Mouse (Mus musculus) embryonic facial prominence, embryonic 14.5 days (tissue): Measurements from ENCODE around the gene Stpg3. TPM values are rescaled to one million over a fixed set of nuclear protein-coding genes. Genes with fewer than 3 reads are reported as not detected.

Experiments used
- ATAC-seq: fragments of 200-750 bp; cut with Nextera tagmentation; 2 replicates; pipeline ENCODE4 v1.8.0; 2017; ENCODE audit warnings: low read depth, moderate number of reproducible peaks, moderate TSS enrichment
- DNase-seq: peaks from one replicate; pipeline ENCODE4 v3.0.0-alpha.2; 2015; ENCODE audit warnings: low spot score
- H3K27ac ChIP-seq: fragments of 300-500 bp; sonication (generic); replicated peaks from 2 replicates; pipeline ENCODE4 v1.5.1; 2014; ENCODE audit warnings: low read depth, mild to moderate bottlenecking, low read length, moderate library complexity
- H3K27me3 ChIP-seq: fragments of 300-500 bp; sonication (generic); replicated peaks from 2 replicates; pipeline ENCODE4 v1.6.1; 2014; ENCODE audit warnings: low read length; ENCODE audit not compliant: control insufficient read depth, insufficient read depth
- H3K36me3 ChIP-seq: fragments of 300-500 bp; sonication (generic); 2 replicates; pipeline ENCODE4 v1.6.1; 2014; ENCODE audit warnings: low read length, mixed read lengths; ENCODE audit not compliant: control insufficient read depth, insufficient read depth
- H3K4me1 ChIP-seq: fragments of 300-500 bp; sonication (generic); 2 replicates; pipeline ENCODE4 v1.6.1; 2014; ENCODE audit warnings: antibody characterized with exemption, low read length; ENCODE audit not compliant: control insufficient read depth, insufficient read depth
- H3K4me2 ChIP-seq: fragments of 300-500 bp; sonication (generic); 2 replicates; pipeline ENCODE4 v1.6.1; 2014; ENCODE audit warnings: low read depth, mild to moderate bottlenecking, low read length, moderate library complexity, mixed read lengths
- H3K4me3 ChIP-seq: fragments of 300-500 bp; sonication (generic); 2 replicates; pipeline ENCODE4 v1.5.1; 2014; ENCODE audit warnings: low read depth, mild to moderate bottlenecking, low read length
- H3K9ac ChIP-seq: fragments of 300-500 bp; sonication (generic); 2 replicates; pipeline ENCODE4 v1.6.1; 2014; ENCODE audit warnings: low read depth, mild to moderate bottlenecking, low read length, moderate library complexity, mixed read lengths
- H3K9me3 ChIP-seq: fragments of 300-500 bp; sonication (generic); 2 replicates; pipeline ENCODE4 v1.6.1; 2016; ENCODE audit warnings: low read length; ENCODE audit not compliant: control insufficient read depth
- WGBS: fragments of 180-500 bp; shearing (Covaris S2); extraction: QIAGEN DNeasy Blood & Tissue Kit; methylation state at CpG from one replicate; pipeline ENCODE4 v1.1.7; 2014; 5-methylcytosine and 5-hydroxymethylcytosine counted together
- polyA plus RNA-seq: library from polyadenylated mRNA; unstranded; fragments of >200 nt; fragmentation: Nextera tagmentation; extraction: Ambion mirVana; gene quantifications from 2 replicates; pipeline ENCODE4 v1.2.1, GENCODE M21; 2014

Stpg3 gene
- polyA plus RNA-seq, 1 experiment from 2014 or later: not detected

- ATAC-seq (no peak), DNase-seq (no peak)
- WGBS: 72% methylated on average over 1 of the region's 1 CpGs
- Histone ChIP-seq H3K4me1 (peaks cover 11% of the 10 kb centered on the region), H3K9ac (no peak overlapping the region), H3K4me3 (no peak overlapping the region), H3K27me3 (no peaks in the 10 kb centered on the region), H3K9me3 (no peaks in the 10 kb centered on the region), H3K27ac (no peak overlapping the region), H3K36me3 (peaks cover 62% of the 10 kb centered on the region), H3K4me2 (no peak overlapping the region)
Observed at GRCm38 (mm10) chr2:25207593-25207992, 6.8 kb downstream of the Stpg3 start.

- no peak overlapping the region for H3K4me3 ChIP-seq
- ATAC-seq: no peak
- H3K27me3 ChIP-seq: no peaks in the 10 kb centered on the region
- no peaks in the 10 kb centered on the region for H3K9me3 ChIP-seq
- no peaks in the 10 kb centered on the region for H3K4me1 ChIP-seq
- H3K4me2 ChIP-seq: no peak overlapping the region
- H3K36me3 ChIP-seq: peaks cover 95% of the 10 kb centered on the region
- no peak overlapping the region for H3K27ac ChIP-seq
- WGBS: 63% methylated on average over 4 of the region's 4 CpGs
- no peak overlapping the region for H3K9ac ChIP-seq
- DNase-seq: no peak
Observed at GRCm38 (mm10) chr2:25203631-25204214, 10.7 kb downstream of the Stpg3 start.

GRCm38 (mm10) chr2:25200631-25201030 lies 13.8 kb downstream of the Stpg3 start:
- Histone ChIP-seq H3K4me3 (no peak overlapping the region), H3K4me2 (no peak overlapping the region), H3K9me3 (no peaks in the 10 kb centered on the region), H3K27ac (no peak overlapping the region), H3K27me3 (peaks cover 14% of the 10 kb centered on the region), H3K4me1 (no peaks in the 10 kb centered on the region), H3K36me3 (peaks cover 76% of the 10 kb centered on the region), H3K9ac (no peak overlapping the region)
- 100% methylated on average over 2 of the region's 2 CpGs for WGBS
- no peak for DNase-seq
- ATAC-seq: no peak

GRCm38 (mm10) chr2:25197946-25198345 lies 16.5 kb downstream of the Stpg3 start:
- no peak overlapping the region for H3K9ac ChIP-seq

GRCm38 (mm10) chr2:25197191-25197590 lies 17.2 kb downstream of the Stpg3 start:
- Histone ChIP-seq H3K9ac (no peak overlapping the region), H3K4me2 (peak overlapping the region; percentile 51), H3K27me3 (peaks cover 28% of the 10 kb centered on the region), H3K4me1 (no peaks in the 10 kb centered on the region; the same call in 1 of the 2 replicates), H3K27ac (peak overlapping the region; percentile 13; the same call in 1 of the 2 replicates), H3K4me3 (no peak overlapping the region), H3K36me3 (peaks cover 42% of the 10 kb centered on the region), H3K9me3 (no peaks in the 10 kb centered on the region)
- ATAC-seq: no peak
- DNase-seq: no peak
- WGBS: 16% methylated on average over 2 of the region's 2 CpGs

More at GRCm38 (mm10) chr2:25197946-25198345, 16.5 kb downstream of the Stpg3 start:
- H3K4me1 ChIP-seq: no peaks in the 10 kb centered on the region; the same call in 1 of the 2 replicates
- no peak overlapping the region for H3K4me3 ChIP-seq
- no peak overlapping the region for H3K27ac ChIP-seq
- DNase-seq (no peak), ATAC-seq (no peak)
- no peaks in the 10 kb centered on the region for H3K9me3 ChIP-seq
- H3K4me2 ChIP-seq: no peak overlapping the region
- H3K27me3 ChIP-seq: peaks cover 28% of the 10 kb centered on the region
- H3K36me3 ChIP-seq: peaks cover 50% of the 10 kb centered on the region

- 9% methylated on average over 7 of the region's 8 CpGs for WGBS
- Histone ChIP-seq H3K4me1 (no peaks in the 10 kb centered on the region; the same call in 1 of the 2 replicates), H3K27ac (peak within 1 kb of the TSS; percentile 13; the same call in 1 of the 2 replicates), H3K9ac (peak within 1 kb of the TSS; percentile 46), H3K27me3 (peaks cover 28% of the 10 kb centered on the region), H3K9me3 (no peaks in the 10 kb centered on the region), H3K36me3 (peaks cover 34% of the 10 kb centered on the region), H3K4me2 (peak within 1 kb of the TSS; percentile 51), H3K4me3 (peak within 1 kb of the TSS; percentile 28)
- ATAC-seq (peak; percentile 74), DNase-seq (peak; percentile 89)
Observed at GRCm38 (mm10) chr2:25196172-25196954, 18.1 kb downstream of the Stpg3 start, which contains the start of gene Tor4a. TSS of gene Tor4a (minus strand) at chr2:25196886.

GRCm38 (mm10) chr2:25195211-25196156 lies 19.0 kb downstream of the Stpg3 start:
- no peak for DNase-seq
- H3K9ac ChIP-seq: peak overlapping the region; percentile 46
- peaks cover 25% of the 10 kb centered on the region for H3K36me3 ChIP-seq
- H3K27ac ChIP-seq: no peak overlapping the region
- WGBS: 21% methylated on average over 55 of the region's 55 CpGs
- peak overlapping the region; percentile 28 for H3K4me3 ChIP-seq
- no peaks in the 10 kb centered on the region; the same call in 1 of the 2 replicates for H3K4me1 ChIP-seq
- H3K9me3 ChIP-seq: no peaks in the 10 kb centered on the region
- H3K27me3 ChIP-seq: peaks cover 28% of the 10 kb centered on the region
- ATAC-seq: no peak
- H3K4me2 ChIP-seq: peak overlapping the region; percentile 51

GRCm38 (mm10) chr2:25194486-25195171 lies 19.8 kb downstream of the Stpg3 start:
- no peaks in the 10 kb centered on the region; the same call in 1 of the 2 replicates for H3K4me1 ChIP-seq
- no peak for ATAC-seq
- no peak overlapping the region for H3K9ac ChIP-seq
- H3K4me2 ChIP-seq: peak overlapping the region; percentile 51; the same call in 1 of the 2 replicates
- no peak overlapping the region for H3K27ac ChIP-seq
- peaks cover 17% of the 10 kb centered on the region for H3K36me3 ChIP-seq
- no peak for DNase-seq
- H3K4me3 ChIP-seq: no peak overlapping the region
- H3K9me3 ChIP-seq: no peaks in the 10 kb centered on the region
- peaks cover 28% of the 10 kb centered on the region for H3K27me3 ChIP-seq
- WGBS: 86% methylated on average over 13 of the region's 17 CpGs
